In genomic region chr17:88400702-88401475, GRCm38 (mm10) we compare ENCODE assay signal across 14 mouse cellular contexts. TPM values are rescaled to one million over a fixed set of nuclear protein-coding genes. Genes with fewer than 3 reads are reported as not detected.
A peak's percentile ranks its signal among the peaks of the same experiment; 100 is the strongest.
DNase-seq lines count a peak whose midpoint lies in the region; ATAC-seq and TF ChIP-seq lines count a peak whose summit lies in the region.
"Had no signal": no experiment of that assay in that cellular context is flagged by ENCODE, and none has a peak within 500 bp of the region (broad histone marks: within the 10 kb centered on the region; RNA-seq: fewer than 3 reads in every experiment).

No protein-coding gene starts in this region.

- no peak overlapping the region for H3K4me3 ChIP-seq in forebrain, embryonic 10.5 days
- no peak overlapping the region for H3K4me3 ChIP-seq in forebrain, postnatal 0 days (ENCODE audit: low read depth, low read length)
- H3K4me3 ChIP-seq in neural tube, embryonic 13.5 days, result no peak overlapping the region
- no peak overlapping the region for H3K4me3 ChIP-seq in kidney, embryonic 15.5 days (replicated peaks)
- H3K4me3 ChIP-seq: embryonic facial prominence, embryonic 15.5 days; limb, embryonic 13.5 days; stomach, embryonic 15.5 days had no signal

- H3K9me3 ChIP-seq in forebrain, embryonic 10.5 days, result no peaks in the 10 kb centered on the region
- H3K9me3 ChIP-seq in forebrain, postnatal 0 days (ENCODE audit: low read length), result no peaks in the 10 kb centered on the region
- no peaks in the 10 kb centered on the region for H3K9me3 ChIP-seq in neural tube, embryonic 13.5 days
- no peaks in the 10 kb centered on the region for H3K9me3 ChIP-seq in kidney, embryonic 15.5 days (replicated peaks)
- H3K9me3 ChIP-seq: embryonic facial prominence, embryonic 15.5 days; limb, embryonic 13.5 days; stomach, embryonic 15.5 days had no signal

- TF ChIP-seq CTCF in forebrain, postnatal 0 days (IDR thresholded peaks at IDR 0.05; ENCODE audit: low read depth), result no peak

- no peak overlapping the region for H3K9ac ChIP-seq in forebrain, postnatal 0 days
- no peak overlapping the region for H3K9ac ChIP-seq in neural tube, embryonic 13.5 days
- no peak overlapping the region for H3K9ac ChIP-seq in kidney, embryonic 15.5 days
- H3K9ac ChIP-seq: embryonic facial prominence, embryonic 15.5 days; limb, embryonic 13.5 days; liver, postnatal 0 days; stomach, embryonic 15.5 days had no signal

- no peak for ATAC-seq in forebrain, postnatal 0 days
- no peak for ATAC-seq in neural tube, embryonic 13.5 days (ENCODE audit: low read depth)
- ATAC-seq in kidney, embryonic 15.5 days (replicated peaks; ENCODE audit: low FRiP score), result no peak
- ATAC-seq: liver, postnatal 0 days had no signal

- 78% methylated on average over 15 of the region's 15 CpGs for WGBS in forebrain, embryonic 10.5 days
- 58% methylated on average over 15 of the region's 15 CpGs for WGBS in forebrain, postnatal 0 days
- WGBS in neural tube, embryonic 13.5 days, result 59% methylated on average over 15 of the region's 15 CpGs
- WGBS in kidney, embryonic 15.5 days, result 79% methylated on average over 15 of the region's 15 CpGs

- no peak overlapping the region for H3K4me2 ChIP-seq in forebrain, postnatal 0 days (ENCODE audit: low read depth)
- H3K4me2 ChIP-seq in neural tube, embryonic 13.5 days, result no peak overlapping the region
- no peak overlapping the region for H3K4me2 ChIP-seq in kidney, embryonic 15.5 days
- H3K4me2 ChIP-seq: embryonic facial prominence, embryonic 15.5 days; limb, embryonic 13.5 days; stomach, embryonic 15.5 days had no signal

- peaks cover 38% of the 10 kb centered on the region for H3K4me1 ChIP-seq in forebrain, embryonic 10.5 days
- H3K4me1 ChIP-seq in forebrain, postnatal 0 days (ENCODE audit: insufficient read depth), result no peaks in the 10 kb centered on the region
- H3K4me1 ChIP-seq in neural tube, embryonic 13.5 days (replicated peaks), result peaks cover 44% of the 10 kb centered on the region
- H3K4me1 ChIP-seq in kidney, embryonic 15.5 days, result 0 out of 2 replicates have a peak, but pooled peaks cover 4% of the 10 kb centered on the region
- H3K4me1 ChIP-seq: limb, embryonic 13.5 days; stomach, embryonic 15.5 days had no signal

- peak; percentile 12 for DNase-seq in forebrain, embryonic 10.5 days (ENCODE audit: extremely low spot score, low spot score)
- no peak for DNase-seq in forebrain, postnatal 0 days
- peak; percentile 80 for DNase-seq in left cerebral cortex, postnatal 4 days
- DNase-seq in left cerebral cortex, adult 18-20 months (ENCODE audit: low spot score in 2 of 2), result no peak
- peak; percentile 90 for DNase-seq in cerebellum, adult 9-10 months
- no peak for DNase-seq in urinary bladder, postnatal 4 days (ENCODE audit: low spot score in 2 of 2)
- DNase-seq: liver, postnatal 0 days; thymus, postnatal 25 days had no signal

- H3K36me3 ChIP-seq in forebrain, embryonic 10.5 days (replicated peaks), result no peaks in the 10 kb centered on the region
- H3K36me3 ChIP-seq in forebrain, postnatal 0 days (ENCODE audit: insufficient read depth), result no peaks in the 10 kb centered on the region
- no peaks in the 10 kb centered on the region for H3K36me3 ChIP-seq in neural tube, embryonic 13.5 days
- H3K36me3 ChIP-seq in kidney, embryonic 15.5 days, result no peaks in the 10 kb centered on the region
- H3K36me3 ChIP-seq: embryonic facial prominence, embryonic 15.5 days; limb, embryonic 13.5 days; stomach, embryonic 15.5 days had no signal

- peaks cover 50% of the 10 kb centered on the region for H3K27me3 ChIP-seq in forebrain, embryonic 10.5 days (ENCODE audit: poor library complexity, severe bottlenecking)
- H3K27me3 ChIP-seq in forebrain, postnatal 0 days (ENCODE audit: insufficient read depth, low read length), result no peaks in the 10 kb centered on the region
- peaks cover 22% of the 10 kb centered on the region for H3K27me3 ChIP-seq in neural tube, embryonic 13.5 days
- no peaks in the 10 kb centered on the region; the same call in 1 of the 2 replicates for H3K27me3 ChIP-seq in kidney, embryonic 15.5 days
- H3K27me3 ChIP-seq: CH12.LX; stomach, embryonic 15.5 days had no signal

- intact Hi-C loops in left cerebral cortex, postnatal 4 days (cut with DNase I), result no loop called here

- H3K27ac ChIP-seq in forebrain, embryonic 10.5 days, result no peak overlapping the region
- H3K27ac ChIP-seq in forebrain, postnatal 0 days (ENCODE audit: low read depth, low read length), result no peak overlapping the region
- H3K27ac ChIP-seq in neural tube, embryonic 13.5 days (replicated peaks), result peak overlapping the region; percentile 54; the same call in 1 of the 2 replicates
- H3K27ac ChIP-seq in kidney, embryonic 15.5 days, result no peak overlapping the region
- H3K27ac ChIP-seq: embryonic facial prominence, embryonic 15.5 days; limb, embryonic 13.5 days; stomach, embryonic 15.5 days had no signal

RNA-seq across cellular contexts. Expression of gene Foxn2, which starts 39.6 kb away (rescaled TPM):
- polyA plus RNA-seq in forebrain, embryonic 10.5 days (2016; fragmentation: Nextera tagmentation; extraction: Ambion mirVana), result 14.3 and 14.5 TPM in 2 replicates
- total RNA-seq in forebrain, postnatal 0 days (2014; rRNA removed), result 11.2 and 11.5 TPM in 2 replicates
- polyA plus RNA-seq in forebrain, postnatal 0 days (2015; fragmentation: Nextera tagmentation; extraction: Ambion mirVana), result 4.3 and 5.0 TPM in 2 replicates
- total RNA-seq in left cerebral cortex, postnatal 4 days (2021), result 10 to 100 TPM; 13.7 to 14.6 TPM
- 10 to 100 TPM; 15.4 to 16.0 TPM for total RNA-seq in left cerebral cortex, adult 18-20 months (2021)
- polyA plus RNA-seq in neural tube, embryonic 13.5 days (2015; fragmentation: Nextera tagmentation; extraction: Ambion mirVana), result 9.7 and 10.3 TPM in 2 replicates
- polyA plus RNA-seq in kidney, embryonic 15.5 days (2015; fragmentation: Nextera tagmentation; extraction: Ambion mirVana), result 14.6 and 15.8 TPM in 2 replicates

Comparison
In these comparisons a context has a peak if more than half of its experiments do, and no peak if none do; other contexts are left out.
1. DNase-seq: peak in forebrain, embryonic 10.5 days (single experiment), left cerebral cortex, postnatal 4 days (single experiment) and cerebellum, adult 9-10 months (single experiment); none in forebrain, postnatal 0 days (single experiment), left cerebral cortex, adult 18-20 months (0 of 2) and urinary bladder, postnatal 4 days (0 of 2).